ENCODE assay signal across 8 mouse cellular contexts in the genomic region with DNA sequence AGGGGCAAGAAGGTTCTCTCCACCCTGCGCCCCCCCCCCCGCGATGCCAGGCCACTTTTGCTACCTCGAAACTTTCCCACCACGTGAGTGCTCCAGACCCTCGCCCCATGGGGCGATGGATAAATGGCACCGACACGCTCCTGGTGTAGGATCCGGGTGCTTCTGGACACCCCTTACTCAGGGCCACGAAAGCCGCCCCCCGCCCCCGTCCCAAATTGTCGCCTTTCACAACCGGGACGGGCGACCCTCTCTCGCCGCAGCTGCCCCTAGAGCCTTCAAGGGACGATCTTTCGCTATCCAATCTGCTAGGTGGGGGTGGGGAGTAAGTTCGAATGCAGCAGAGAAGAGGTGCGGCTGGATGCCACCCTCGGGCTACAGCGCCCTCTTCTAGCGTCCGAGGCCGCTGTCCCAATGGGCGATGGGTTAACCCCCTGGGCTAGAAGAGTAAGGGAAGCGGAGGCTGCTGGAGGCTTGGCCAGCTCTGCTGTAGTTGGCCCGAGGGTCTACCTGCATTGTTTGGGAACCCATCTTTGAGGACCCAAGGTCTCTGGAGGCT. TPM values are rescaled to one million over a fixed set of nuclear protein-coding genes. Genes with fewer than 3 reads are reported as not detected.
DNase-seq lines count a peak whose midpoint lies in the region; ATAC-seq and TF ChIP-seq lines count a peak whose summit lies in the region.

No protein-coding gene starts in this region.

- H3K4me1 ChIP-seq in lung, embryonic 14.5 days (ENCODE audit: insufficient read depth) = no peaks in the 10 kb centered on the region
- peaks cover 11% of the 10 kb centered on the region for H3K4me1 ChIP-seq in forebrain, embryonic 14.5 days (ENCODE audit: control insufficient read depth, insufficient read depth, low read length)
- H3K4me1 ChIP-seq in limb, embryonic 11.5 days (ENCODE audit: control insufficient read depth, insufficient read depth, low read length) = peaks cover 20% of the 10 kb centered on the region
- peaks cover 17% of the 10 kb centered on the region for H3K4me1 ChIP-seq in neural tube, embryonic 14.5 days (ENCODE audit: control insufficient read depth, insufficient read depth, low read length)

- H3K4me2 ChIP-seq in lung, embryonic 14.5 days = peak overlapping the region; percentile 99
- peak overlapping the region; percentile 95 for H3K4me2 ChIP-seq in forebrain, embryonic 14.5 days (ENCODE audit: low read length)
- H3K4me2 ChIP-seq in limb, embryonic 11.5 days (ENCODE audit: low read depth, severe bottlenecking) = peak overlapping the region; percentile 98
- H3K4me2 ChIP-seq in neural tube, embryonic 14.5 days (ENCODE audit: low read depth, low read length) = peak overlapping the region; percentile 99

- H3K9ac ChIP-seq in lung, embryonic 14.5 days = no peak overlapping the region
- peak overlapping the region; percentile 87 for H3K9ac ChIP-seq in forebrain, embryonic 14.5 days (ENCODE audit: low read length)
- H3K9ac ChIP-seq in limb, embryonic 11.5 days (ENCODE audit: low read length) = no peak overlapping the region
- peak overlapping the region; percentile 74; the same call in 1 of the 2 replicates for H3K9ac ChIP-seq in neural tube, embryonic 14.5 days (replicated peaks; ENCODE audit: low read depth, low read length)

- ATAC-seq in lung, embryonic 14.5 days (ENCODE audit: insufficient read depth) = no peak
- 0 out of 2 replicates have a peak, but pooled peaks have one; percentile 6 for ATAC-seq in forebrain, embryonic 14.5 days
- no peak for ATAC-seq in limb, embryonic 11.5 days (ENCODE audit: insufficient number of reproducible peaks, low FRiP score, low TSS enrichment, low read depth)
- ATAC-seq in neural tube, embryonic 14.5 days (ENCODE audit: low read depth) = peak; percentile 7; the same call in 1 of the 2 replicates
- no peak for ATAC-seq in inflammation-experienced regulatory T-cells, adult 6 months

- TF ChIP-seq CTCF in lung, embryonic 14.5 days (IDR thresholded peaks at IDR 0.05; ENCODE audit: low read depth) = peak; percentile 12; the same call in 1 of the 2 replicates

- peak overlapping the region; percentile 60 for H3K4me3 ChIP-seq in lung, embryonic 14.5 days (ENCODE audit: low read depth, low read length)
- H3K4me3 ChIP-seq in forebrain, embryonic 14.5 days (ENCODE audit: low read depth, low read length) = peak overlapping the region; percentile 73
- peak overlapping the region; percentile 52 for H3K4me3 ChIP-seq in limb, embryonic 11.5 days (ENCODE audit: low read depth, low read length)
- peak overlapping the region; percentile 59 for H3K4me3 ChIP-seq in neural tube, embryonic 14.5 days (ENCODE audit: low read depth, low read length)

- intact Hi-C loops in gastrocnemius, postnatal 36 days (cut with DNase I) = loop anchor here (2.0 kb wide), 1 partner anchor 334 kb away; no protein-coding TSS in a partner anchor

- 1% methylated on average over 31 of the region's 32 CpGs for WGBS in lung, embryonic 14.5 days
- whole genome bisulfite sequencing in forebrain, embryonic 14.5 days = under 1% methylated on average over 32 of the region's 32 CpGs
- WGBS in limb, embryonic 11.5 days = 4% methylated on average over 31 of the region's 32 CpGs
- WGBS in neural tube, embryonic 14.5 days = 1% methylated on average over 30 of the region's 32 CpGs

- no peak overlapping the region for H3K27ac ChIP-seq in lung, embryonic 14.5 days (ENCODE audit: low read depth)
- peak overlapping the region; percentile 41; the same call in 1 of the 2 replicates for H3K27ac ChIP-seq in forebrain, embryonic 14.5 days (ENCODE audit: low read depth, low read length)
- no peak overlapping the region for H3K27ac ChIP-seq in limb, embryonic 11.5 days (replicated peaks; ENCODE audit: low read depth, low read length)
- no peak overlapping the region; the same call in 1 of the 2 replicates for H3K27ac ChIP-seq in neural tube, embryonic 14.5 days (ENCODE audit: low read depth, low read length)

- no peaks in the 10 kb centered on the region for H3K9me3 ChIP-seq in lung, embryonic 14.5 days (ENCODE audit: low read depth, low read length)
- no peaks in the 10 kb centered on the region for H3K9me3 ChIP-seq in forebrain, embryonic 14.5 days (replicated peaks; ENCODE audit: control insufficient read depth, low read length)
- H3K9me3 ChIP-seq in limb, embryonic 11.5 days (ENCODE audit: control insufficient read depth, low read length) = no peaks in the 10 kb centered on the region
- no peaks in the 10 kb centered on the region for H3K9me3 ChIP-seq in neural tube, embryonic 14.5 days (ENCODE audit: control insufficient read depth, low read length)

- peaks cover 72% of the 10 kb centered on the region for H3K27me3 ChIP-seq in lung, embryonic 14.5 days (ENCODE audit: insufficient read depth, low read length)
- H3K27me3 ChIP-seq in forebrain, embryonic 14.5 days (replicated peaks; ENCODE audit: control insufficient read depth, insufficient read depth, low read length) = peaks cover 28% of the 10 kb centered on the region
- peaks cover 58% of the 10 kb centered on the region for H3K27me3 ChIP-seq in limb, embryonic 11.5 days (ENCODE audit: control insufficient read depth, insufficient read depth, low read length)
- H3K27me3 ChIP-seq in neural tube, embryonic 14.5 days (ENCODE audit: control insufficient read depth, insufficient read depth, low read length) = peaks cover 33% of the 10 kb centered on the region

- no peaks in the 10 kb centered on the region for H3K36me3 ChIP-seq in lung, embryonic 14.5 days (ENCODE audit: insufficient read depth)
- peaks cover 4% of the 10 kb centered on the region; the same call in 1 of the 2 replicates for H3K36me3 ChIP-seq in forebrain, embryonic 14.5 days (ENCODE audit: control insufficient read depth, insufficient read depth, low read length)
- no peaks in the 10 kb centered on the region for H3K36me3 ChIP-seq in limb, embryonic 11.5 days (ENCODE audit: control insufficient read depth, insufficient read depth, low read length)
- no peaks in the 10 kb centered on the region for H3K36me3 ChIP-seq in neural tube, embryonic 14.5 days (ENCODE audit: control insufficient read depth, insufficient read depth, low read length)

- peak; percentile 17 for DNase-seq in lung, embryonic 14.5 days
- DNase-seq in lung, postnatal 14 days = no peak
- DNase-seq in forebrain, embryonic 14.5 days (ENCODE audit: low spot score) = peak; percentile 52
- peak; percentile 42 for DNase-seq in limb, embryonic 11.5 days (ENCODE audit: low spot score)
- DNase-seq in cerebellum, adult 9-11 months = no peak
- no peak for DNase-seq in gastrocnemius, postnatal 36 days

RNA-seq across cellular contexts. Expression of gene Inhbb, which starts 0.5 kb away (rescaled TPM):
- 0.13 and 0.20 TPM in 2 replicates for polyA plus RNA-seq in lung, embryonic 14.5 days (2014; fragmentation: Nextera tagmentation; extraction: Ambion mirVana)
- polyA plus RNA-seq in forebrain, embryonic 14.5 days (2014; fragmentation: Nextera tagmentation; extraction: Ambion mirVana) = 3.9 and 4.2 TPM in 2 replicates
- polyA plus RNA-seq in limb, embryonic 11.5 days (2014; fragmentation: Nextera tagmentation; extraction: Ambion mirVana) = 0.09 and 0.15 TPM in 2 replicates
- 2.4 and 2.7 TPM in 2 replicates for polyA plus RNA-seq in neural tube, embryonic 14.5 days (2014; fragmentation: Nextera tagmentation; extraction: Ambion mirVana)
- not detected for polyA plus RNA-seq in inflammation-experienced regulatory T-cells, adult 6 months (2017; shearing (Covaris generic))
- total RNA-seq in gastrocnemius, postnatal 36 days (2021) = under 1 TPM; 0.33 to 0.67 TPM

Comparison
In these comparisons a context has a peak if more than half of its experiments do, and no peak if none do; other contexts are left out.
1. DNase-seq: peak in lung, embryonic 14.5 days (single experiment), forebrain, embryonic 14.5 days (single experiment) and limb, embryonic 11.5 days (single experiment); none in lung, postnatal 14 days (single experiment), cerebellum, adult 9-11 months (single experiment) and gastrocnemius, postnatal 36 days (0 of 2).
2. ATAC-seq: peak in forebrain, embryonic 14.5 days (single experiment) and neural tube, embryonic 14.5 days (single experiment); none in lung, embryonic 14.5 days (single experiment), limb, embryonic 11.5 days (single experiment) and inflammation-experienced regulatory T-cells, adult 6 months (single experiment).
3. H3K9ac ChIP-seq: peak in forebrain, embryonic 14.5 days (single experiment) and neural tube, embryonic 14.5 days (single experiment); none in lung, embryonic 14.5 days (single experiment) and limb, embryonic 11.5 days (single experiment).
4. Peak in every context shown above with its lines, with median percentiles within 50 percentile points of each other: H3K4me2 ChIP-seq and H3K4me3 ChIP-seq.